Mouse (Mus musculus): Measurements from ENCODE around the gene Vax2. TPM values are rescaled to one million over a fixed set of nuclear protein-coding genes. Genes with fewer than 3 reads are reported as not detected.

Vax2 gene
- polyA plus RNA-seq, 1 experiment from 2014 or later: not detected

DNA sequence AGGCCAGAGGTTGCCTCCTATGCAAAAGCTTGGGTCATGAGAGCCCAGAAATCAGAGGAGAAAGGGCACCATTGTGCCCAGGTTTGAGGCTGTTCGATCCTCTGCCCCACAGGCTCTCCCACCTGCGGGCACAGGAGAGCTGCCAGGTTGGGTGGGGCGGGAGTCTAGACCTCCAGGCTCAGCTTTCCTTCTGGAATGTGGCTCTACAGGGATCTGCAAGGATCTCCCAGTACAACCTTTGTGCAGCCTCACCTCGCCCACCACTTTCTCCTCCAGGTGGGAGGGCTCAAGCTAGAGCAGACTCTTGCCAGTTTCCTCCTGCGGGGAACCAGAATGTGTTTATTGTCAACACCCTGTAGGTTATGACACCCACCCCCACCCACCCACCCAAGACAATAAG is 33.5 kb downstream of the Vax2 start:
- no peaks in the 10 kb centered on the region for H3K36me3 ChIP-seq (replicated peaks; ENCODE audit: insufficient read depth, low read length)
- no peak for DNase-seq
- peaks cover 11% of the 10 kb centered on the region for H3K4me1 ChIP-seq (ENCODE audit: insufficient read depth)
- no peaks in the 10 kb centered on the region for H3K27me3 ChIP-seq (ENCODE audit: insufficient read depth, low read length)
- ATAC-seq: no peak
- WGBS (ENCODE audit: insufficient replicate concordance): 60% methylated on average over 5 of the region's 5 CpGs
- no peak overlapping the region for H3K4me2 ChIP-seq (ENCODE audit: low read depth, low read length)
- H3K27ac ChIP-seq (ENCODE audit: low read depth): no peak overlapping the region
- H3K9ac ChIP-seq (replicated peaks): no peak overlapping the region
- no peak overlapping the region for H3K4me3 ChIP-seq (ENCODE audit: low read depth, low read length)
- no peak for TF ChIP-seq CTCF (IDR thresholded peaks at IDR 0.05; ENCODE audit: low read depth)
- no peak for TF ChIP-seq EP300 (IDR thresholded peaks at IDR 0.05; ENCODE audit: low read depth)
- no peaks in the 10 kb centered on the region for H3K9me3 ChIP-seq (ENCODE audit: low read length)

GRCm38 (mm10) chr6:83745466-83745865 is 34.4 kb downstream of the Vax2 start:
- no peak overlapping the region for H3K9ac ChIP-seq (replicated peaks)
- no peaks in the 10 kb centered on the region for H3K9me3 ChIP-seq (ENCODE audit: low read length)
- H3K4me2 ChIP-seq (ENCODE audit: low read depth, low read length): no peak overlapping the region
- 39% methylated on average over 2 of the region's 2 CpGs for WGBS (ENCODE audit: insufficient replicate concordance)
- peaks cover 11% of the 10 kb centered on the region for H3K4me1 ChIP-seq (ENCODE audit: insufficient read depth)
- TF ChIP-seq CTCF (IDR thresholded peaks at IDR 0.05; ENCODE audit: low read depth) (no peak), EP300 (IDR thresholded peaks at IDR 0.05; ENCODE audit: low read depth) (no peak)
- no peak overlapping the region for H3K27ac ChIP-seq (ENCODE audit: low read depth)
- no peak overlapping the region for H3K4me3 ChIP-seq (ENCODE audit: low read depth, low read length)
- H3K27me3 ChIP-seq (ENCODE audit: insufficient read depth, low read length): no peaks in the 10 kb centered on the region
- peak; percentile 53 for DNase-seq
- ATAC-seq: peak; percentile 66
- H3K36me3 ChIP-seq (replicated peaks; ENCODE audit: insufficient read depth, low read length): no peaks in the 10 kb centered on the region

GRCm38 (mm10) chr6:83749286-83749685 is 38.2 kb downstream of the Vax2 start:
- Histone ChIP-seq H3K4me1 (ENCODE audit: insufficient read depth) (peaks cover 7% of the 10 kb centered on the region), H3K4me3 (ENCODE audit: low read depth, low read length) (no peak overlapping the region), H3K27me3 (ENCODE audit: insufficient read depth, low read length) (peaks cover 9% of the 10 kb centered on the region), H3K9me3 (ENCODE audit: low read length) (no peaks in the 10 kb centered on the region), H3K27ac (ENCODE audit: low read depth) (no peak overlapping the region), H3K9ac (replicated peaks) (no peak overlapping the region), H3K4me2 (ENCODE audit: low read depth, low read length) (no peak overlapping the region), H3K36me3 (replicated peaks; ENCODE audit: insufficient read depth, low read length) (no peaks in the 10 kb centered on the region)
- DNase-seq (no peak), ATAC-seq (no peak)
- TF ChIP-seq EP300 (IDR thresholded peaks at IDR 0.05; ENCODE audit: low read depth) (no peak), CTCF (IDR thresholded peaks at IDR 0.05; ENCODE audit: low read depth) (no peak)
- 80% methylated on average over 3 of the region's 3 CpGs for WGBS (ENCODE audit: insufficient replicate concordance)

- DNase-seq (peak; percentile 68), ATAC-seq (no peak)
- H3K27ac ChIP-seq (ENCODE audit: low read depth): no peak overlapping the region
- H3K9me3 ChIP-seq (ENCODE audit: low read length): no peaks in the 10 kb centered on the region
- H3K4me2 ChIP-seq (ENCODE audit: low read depth, low read length): peak overlapping the region; percentile 26; the same call in 1 of the 2 replicates
- H3K27me3 ChIP-seq (ENCODE audit: insufficient read depth, low read length): peaks cover 9% of the 10 kb centered on the region
- H3K9ac ChIP-seq (replicated peaks): 0 out of 2 replicates have a peak overlapping the region, but pooled peaks have one; percentile 16
- H3K4me1 ChIP-seq (ENCODE audit: insufficient read depth): peaks cover 1% of the 10 kb centered on the region; the same call in 1 of the 2 replicates
- TF ChIP-seq CTCF (IDR thresholded peaks at IDR 0.05; ENCODE audit: low read depth) (peak; percentile 86), EP300 (IDR thresholded peaks at IDR 0.05; ENCODE audit: low read depth) (no peak)
- no peak overlapping the region for H3K4me3 ChIP-seq (ENCODE audit: low read depth, low read length)
- WGBS (ENCODE audit: insufficient replicate concordance): 8% methylated on average over 11 of the region's 11 CpGs
- no peaks in the 10 kb centered on the region for H3K36me3 ChIP-seq (replicated peaks; ENCODE audit: insufficient read depth, low read length)
These were observed 39.2 kb downstream of the Vax2 start for GRCm38 (mm10) chr6:83750171-83750684.

DNA sequence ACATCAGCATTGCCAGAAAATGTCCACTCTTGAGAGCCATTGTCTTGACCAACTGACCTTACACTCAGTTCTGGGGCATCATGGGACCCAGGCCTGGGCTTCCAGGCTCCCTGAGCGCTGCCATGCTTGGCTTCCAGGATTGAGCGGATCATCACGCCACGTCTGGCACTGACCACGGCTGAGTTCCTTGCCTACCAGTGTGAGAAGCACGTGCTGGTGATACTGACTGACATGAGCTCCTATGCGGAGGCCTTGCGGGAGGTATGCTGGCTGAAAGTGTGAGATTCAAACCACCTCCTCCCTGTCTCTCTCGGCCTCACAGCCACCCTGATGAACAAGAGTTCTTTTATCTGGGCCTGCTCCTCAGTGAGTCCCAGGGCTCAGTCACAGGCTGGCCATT is 45.0 kb downstream of the Vax2 start:
- DNase-seq: no peak
- Histone ChIP-seq H3K4me1 (ENCODE audit: insufficient read depth) (no peaks in the 10 kb centered on the region; the same call in 1 of the 2 replicates), H3K9me3 (ENCODE audit: low read length) (no peaks in the 10 kb centered on the region), H3K27me3 (ENCODE audit: insufficient read depth, low read length) (peaks cover 33% of the 10 kb centered on the region), H3K27ac (ENCODE audit: low read depth) (no peak overlapping the region), H3K9ac (replicated peaks) (no peak overlapping the region), H3K4me2 (ENCODE audit: low read depth, low read length) (no peak overlapping the region), H3K36me3 (replicated peaks; ENCODE audit: insufficient read depth, low read length) (no peaks in the 10 kb centered on the region), H3K4me3 (ENCODE audit: low read depth, low read length) (no peak overlapping the region)
- 64% methylated on average over 9 of the region's 9 CpGs for WGBS (ENCODE audit: insufficient replicate concordance)
- no peak for TF ChIP-seq EP300 (IDR thresholded peaks at IDR 0.05; ENCODE audit: low read depth)
- TF ChIP-seq CTCF (IDR thresholded peaks at IDR 0.05; ENCODE audit: low read depth): no peak
- no peak for ATAC-seq

GRCm38 (mm10) chr6:83762344-83762743 is 51.3 kb downstream of the Vax2 start, which contains the start of gene Ankrd53:
Gene Ankrd53, plus strand, starts transcription at chr6:83762644.
- H3K27ac ChIP-seq (ENCODE audit: low read depth): no peak within 1 kb of the TSS
- peaks cover 8% of the 10 kb centered on the region for H3K4me1 ChIP-seq (ENCODE audit: insufficient read depth)
- H3K4me2 ChIP-seq (ENCODE audit: low read depth, low read length): peak within 1 kb of the TSS; percentile 64
- H3K36me3 ChIP-seq (replicated peaks; ENCODE audit: insufficient read depth, low read length): no peaks in the 10 kb centered on the region
- ATAC-seq: no peak
- H3K9me3 ChIP-seq (ENCODE audit: low read length): no peaks in the 10 kb centered on the region
- no peak within 1 kb of the TSS; the same call in 1 of the 2 replicates for H3K9ac ChIP-seq (replicated peaks)
- peak within 1 kb of the TSS; percentile 20; the same call in 1 of the 2 replicates for H3K4me3 ChIP-seq (ENCODE audit: low read depth, low read length)
- WGBS (ENCODE audit: insufficient replicate concordance): 30% methylated on average over 6 of the region's 6 CpGs
- TF ChIP-seq CTCF (IDR thresholded peaks at IDR 0.05; ENCODE audit: low read depth) (no peak), EP300 (IDR thresholded peaks at IDR 0.05; ENCODE audit: low read depth) (no peak)
- peaks cover 44% of the 10 kb centered on the region for H3K27me3 ChIP-seq (ENCODE audit: insufficient read depth, low read length)
- DNase-seq: no peak
